Mouse (Mus musculus): ENCODE results near the gene Tnp1. TPM values are rescaled to one million over a fixed set of nuclear protein-coding genes. Genes with fewer than 3 reads are reported as not detected.

Gene Tnp1
- total RNA-seq (2021), result not detected

- no peak for DNase-seq (ENCODE audit: low spot score)
- intact Hi-C loops (cut with DNase I), result no loop called here
These were observed at the start of gene Tnp1 for GRCm38 (mm10) chr1:73015731-73016130. Gene Tnp1, minus strand, starts transcription at chr1:73015909.

GRCm38 (mm10) chr1:73064336-73064735, 48.6 kb upstream of the Tnp1 start:
- no peak for DNase-seq (ENCODE audit: low spot score)
- intact Hi-C loops (cut with DNase I), result no loop called here

GRCm38 (mm10) chr1:73061491-73062233, 46.0 kb upstream of the Tnp1 start:
- intact Hi-C loops (cut with DNase I), result no loop called here

GRCm38 (mm10) chr1:73060271-73060670, 44.6 kb upstream of the Tnp1 start:
- DNase-seq (ENCODE audit: low spot score), result no peak
- intact Hi-C loops (cut with DNase I), result no loop called here

More at GRCm38 (mm10) chr1:73061491-73062233, 46.0 kb upstream of the Tnp1 start:
- no peak for DNase-seq (ENCODE audit: low spot score)

- intact Hi-C loops (cut with DNase I), result no loop called here
- no peak for DNase-seq (ENCODE audit: low spot score)
These were observed 40.7 kb upstream of the Tnp1 start for GRCm38 (mm10) chr1:73056266-73057001.

GRCm38 (mm10) chr1:73055820-73056219, 40.1 kb upstream of the Tnp1 start:
- intact Hi-C loops (cut with DNase I), result no loop called here
- no peak for DNase-seq (ENCODE audit: low spot score)

- intact Hi-C loops (cut with DNase I), result no loop called here
- no peak for DNase-seq (ENCODE audit: low spot score)
These were observed 39.5 kb upstream of the Tnp1 start for GRCm38 (mm10) chr1:73055206-73055605.

- intact Hi-C loops (cut with DNase I), result no loop called here
- no peak for DNase-seq (ENCODE audit: low spot score)
These were observed 38.0 kb upstream of the Tnp1 start for GRCm38 (mm10) chr1:73053545-73054326.

GRCm38 (mm10) chr1:73046896-73047672, 31.4 kb upstream of the Tnp1 start:
- DNase-seq (ENCODE audit: low spot score), result no peak
- intact Hi-C loops (cut with DNase I), result no loop called here

- intact Hi-C loops (cut with DNase I), result no loop called here
- DNase-seq (ENCODE audit: low spot score), result no peak
These were observed 30.4 kb upstream of the Tnp1 start for GRCm38 (mm10) chr1:73045948-73046685.

- intact Hi-C loops (cut with DNase I), result no loop called here
- no peak for DNase-seq (ENCODE audit: low spot score)
These were observed 28.0 kb upstream of the Tnp1 start for GRCm38 (mm10) chr1:73043671-73044070.

GRCm38 (mm10) chr1:73040691-73041425, 25.1 kb upstream of the Tnp1 start:
- intact Hi-C loops (cut with DNase I), result no loop called here
- no peak for DNase-seq (ENCODE audit: low spot score)

- DNase-seq (ENCODE audit: low spot score), result no peak
- intact Hi-C loops (cut with DNase I), result no loop called here
These were observed 22.8 kb upstream of the Tnp1 start for GRCm38 (mm10) chr1:73038532-73038931.

GRCm38 (mm10) chr1:73036536-73036935, 20.8 kb upstream of the Tnp1 start:
- DNase-seq (ENCODE audit: low spot score), result no peak
- intact Hi-C loops (cut with DNase I), result no loop called here

- no peak for DNase-seq (ENCODE audit: low spot score)
- intact Hi-C loops (cut with DNase I), result no loop called here
These were observed 20.0 kb upstream of the Tnp1 start for GRCm38 (mm10) chr1:73035726-73036125.

GRCm38 (mm10) chr1:73032491-73032890, 16.8 kb upstream of the Tnp1 start:
- intact Hi-C loops (cut with DNase I), result no loop called here

GRCm38 (mm10) chr1:73028741-73029140, 13.0 kb upstream of the Tnp1 start:
- intact Hi-C loops (cut with DNase I), result no loop called here
- no peak for DNase-seq (ENCODE audit: low spot score)

More at GRCm38 (mm10) chr1:73032491-73032890, 16.8 kb upstream of the Tnp1 start:
- DNase-seq (ENCODE audit: low spot score), result no peak

- intact Hi-C loops (cut with DNase I), result no loop called here
- DNase-seq (ENCODE audit: low spot score), result no peak
These were observed 11.7 kb upstream of the Tnp1 start for GRCm38 (mm10) chr1:73027381-73027780.
